Mouse (Mus musculus): Measurements from ENCODE around the gene Bpifa1. TPM values are rescaled to one million over a fixed set of nuclear protein-coding genes. Genes with fewer than 3 reads are reported as not detected.
"Not testable (repeated sequence)": the region's sequence is repeated elsewhere in the genome, so short reads cannot be mapped to it uniquely, and the experiment has no call there.

The Bpifa1 gene
- polyA plus RNA-seq, 1 experiment from 2014 or later: not detected

DNA sequence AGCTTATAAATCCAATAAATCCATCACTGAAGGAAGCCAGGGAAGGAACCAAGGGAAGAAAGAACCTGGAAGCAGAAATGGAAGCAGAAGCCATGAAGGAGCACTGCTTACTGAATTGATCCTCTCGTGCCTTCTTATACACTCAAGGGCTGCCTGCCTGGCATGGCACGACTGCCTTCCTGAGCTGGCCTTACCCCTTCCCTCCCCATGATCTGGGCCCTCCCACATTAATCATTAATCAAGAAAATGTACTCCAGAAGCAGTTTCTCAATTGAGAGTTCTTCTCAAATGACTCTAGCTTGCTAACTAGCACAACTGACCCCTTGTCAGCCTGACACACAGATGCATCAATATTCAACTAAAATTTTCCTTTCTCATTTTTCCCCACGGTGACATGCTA lies 26.5 kb downstream of the Bpifa1 start:
- Histone ChIP-seq H3K4me1 (ENCODE audit: control insufficient read depth, insufficient read depth, low read length) (no peaks in the 10 kb centered on the region), H3K27me3 (ENCODE audit: control insufficient read depth, insufficient read depth, low read length) (no peaks in the 10 kb centered on the region), H3K36me3 (ENCODE audit: control insufficient read depth, insufficient read depth, low read length) (no peaks in the 10 kb centered on the region), H3K27ac (replicated peaks; ENCODE audit: low read depth, low read length) (no peak overlapping the region), H3K4me3 (replicated peaks; ENCODE audit: low read depth, low read length) (no peak overlapping the region), H3K4me2 (ENCODE audit: low read length) (no peak overlapping the region), H3K9ac (replicated peaks; ENCODE audit: low read length) (no peak overlapping the region), H3K9me3 (ENCODE audit: control insufficient read depth, low read length) (no peaks in the 10 kb centered on the region)
- ATAC-seq (ENCODE audit: low FRiP score, low TSS enrichment) (no peak), DNase-seq (no peak)
- WGBS: 74% methylated on average over 3 of the region's 3 CpGs

- H3K4me3 ChIP-seq (replicated peaks; ENCODE audit: low read depth, low read length): no peak overlapping the region
- no peaks in the 10 kb centered on the region for H3K9me3 ChIP-seq (ENCODE audit: control insufficient read depth, low read length)
- no peak for ATAC-seq (ENCODE audit: low FRiP score, low TSS enrichment)
These were observed 28.9 kb downstream of the Bpifa1 start for GRCm38 (mm10) chr2:154171621-154172020.

DNA sequence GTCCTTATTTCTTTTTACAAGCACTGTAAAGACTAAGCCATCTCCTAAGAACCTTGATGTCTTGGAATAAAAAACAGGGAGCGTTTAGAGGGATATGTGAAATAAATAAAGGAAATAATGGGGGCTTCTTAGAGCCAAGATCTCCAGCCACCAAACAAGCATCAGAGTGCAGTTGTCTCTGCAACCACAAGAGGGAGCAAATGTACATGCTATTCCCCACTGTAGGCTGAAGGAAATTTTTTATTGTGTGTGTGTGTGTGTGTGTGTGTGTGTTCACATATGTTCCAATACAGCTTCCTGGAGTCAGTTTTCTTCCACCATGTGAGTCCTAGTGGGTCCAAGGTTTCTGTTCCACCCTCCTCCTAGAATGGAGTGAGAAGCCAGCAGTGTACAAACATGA lies 30.6 kb downstream of the Bpifa1 start:
- ATAC-seq (ENCODE audit: low FRiP score, low TSS enrichment) (no peak), DNase-seq (peak; percentile 70)
- WGBS: 49% methylated on average over 1 of the region's 1 CpGs
- Histone ChIP-seq H3K27me3 (ENCODE audit: control insufficient read depth, insufficient read depth, low read length) (no peaks in the 10 kb centered on the region), H3K9me3 (ENCODE audit: control insufficient read depth, low read length) (no peaks in the 10 kb centered on the region), H3K36me3 (ENCODE audit: control insufficient read depth, insufficient read depth, low read length) (no peaks in the 10 kb centered on the region), H3K4me3 (replicated peaks; ENCODE audit: low read depth, low read length) (no peak overlapping the region), H3K9ac (replicated peaks; ENCODE audit: low read length) (no peak overlapping the region), H3K4me1 (ENCODE audit: control insufficient read depth, insufficient read depth, low read length) (no peaks in the 10 kb centered on the region), H3K4me2 (ENCODE audit: low read length) (no peak overlapping the region), H3K27ac (replicated peaks; ENCODE audit: low read depth, low read length) (no peak overlapping the region)

More at GRCm38 (mm10) chr2:154171621-154172020, 28.9 kb downstream of the Bpifa1 start:
- Histone ChIP-seq H3K36me3 (ENCODE audit: control insufficient read depth, insufficient read depth, low read length) (no peaks in the 10 kb centered on the region), H3K27me3 (ENCODE audit: control insufficient read depth, insufficient read depth, low read length) (no peaks in the 10 kb centered on the region), H3K9ac (replicated peaks; ENCODE audit: low read length) (no peak overlapping the region), H3K4me1 (ENCODE audit: control insufficient read depth, insufficient read depth, low read length) (no peaks in the 10 kb centered on the region), H3K4me2 (ENCODE audit: low read length) (no peak overlapping the region), H3K27ac (replicated peaks; ENCODE audit: low read depth, low read length) (no peak overlapping the region)
- DNase-seq: no peak
- 77% methylated on average over 6 of the region's 6 CpGs for WGBS

DNA sequence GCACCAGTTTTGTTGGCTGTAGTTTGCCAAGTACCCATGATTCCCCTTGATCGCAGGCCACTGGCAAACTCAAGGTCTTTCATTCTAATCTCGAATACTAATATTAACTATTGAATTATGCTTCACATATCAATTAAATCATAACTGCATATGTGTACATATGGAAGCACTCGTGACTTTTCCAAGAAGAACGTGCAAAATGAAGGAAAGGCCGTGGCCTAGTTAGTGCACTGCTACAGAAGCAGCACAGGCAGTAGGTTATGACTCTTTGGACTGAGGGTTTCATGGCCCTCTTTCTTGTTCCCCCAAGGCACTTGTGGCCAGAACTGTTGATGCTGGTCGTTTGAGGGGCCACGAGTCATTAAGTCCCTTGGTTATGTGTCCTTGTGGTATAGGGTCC lies 39.2 kb downstream of the Bpifa1 start:
- H3K4me2 ChIP-seq (ENCODE audit: low read length); H3K4me1 ChIP-seq (ENCODE audit: control insufficient read depth, insufficient read depth, low read length); ATAC-seq (ENCODE audit: low FRiP score, low TSS enrichment); H3K9ac ChIP-seq (replicated peaks; ENCODE audit: low read length); DNase-seq; H3K4me3 ChIP-seq (replicated peaks; ENCODE audit: low read depth, low read length); H3K9me3 ChIP-seq (ENCODE audit: control insufficient read depth, low read length); H3K27ac ChIP-seq (replicated peaks; ENCODE audit: low read depth, low read length); H3K27me3 ChIP-seq (ENCODE audit: control insufficient read depth, insufficient read depth, low read length); H3K36me3 ChIP-seq (ENCODE audit: control insufficient read depth, insufficient read depth, low read length): not testable (repeated sequence)
- 89% methylated on average over 7 of the region's 7 CpGs for WGBS

- H3K27me3 ChIP-seq (ENCODE audit: control insufficient read depth, insufficient read depth, low read length); H3K27ac ChIP-seq (replicated peaks; ENCODE audit: low read depth, low read length); DNase-seq; H3K4me3 ChIP-seq (replicated peaks; ENCODE audit: low read depth, low read length); H3K4me1 ChIP-seq (ENCODE audit: control insufficient read depth, insufficient read depth, low read length); H3K4me2 ChIP-seq (ENCODE audit: low read length); H3K9ac ChIP-seq (replicated peaks; ENCODE audit: low read length); H3K36me3 ChIP-seq (ENCODE audit: control insufficient read depth, insufficient read depth, low read length); H3K9me3 ChIP-seq (ENCODE audit: control insufficient read depth, low read length); ATAC-seq (ENCODE audit: low FRiP score, low TSS enrichment): not testable (repeated sequence)
- WGBS: 84% methylated on average over 4 of the region's 4 CpGs
These were observed 40.4 kb downstream of the Bpifa1 start for GRCm38 (mm10) chr2:154183061-154183460.

- H3K4me3 ChIP-seq (replicated peaks; ENCODE audit: low read depth, low read length): no peak overlapping the region
- H3K9me3 ChIP-seq (ENCODE audit: control insufficient read depth, low read length): no peaks in the 10 kb centered on the region
- no peak overlapping the region for H3K27ac ChIP-seq (replicated peaks; ENCODE audit: low read depth, low read length)
- H3K36me3 ChIP-seq (ENCODE audit: control insufficient read depth, insufficient read depth, low read length): no peaks in the 10 kb centered on the region
- H3K4me1 ChIP-seq (ENCODE audit: control insufficient read depth, insufficient read depth, low read length): no peaks in the 10 kb centered on the region
- no peak for ATAC-seq (ENCODE audit: low FRiP score, low TSS enrichment)
- H3K9ac ChIP-seq (replicated peaks; ENCODE audit: low read length): no peak overlapping the region
- WGBS: 93% methylated on average over 6 of the region's 6 CpGs
- DNase-seq: no peak
- H3K4me2 ChIP-seq (ENCODE audit: low read length): no peak overlapping the region
- H3K27me3 ChIP-seq (ENCODE audit: control insufficient read depth, insufficient read depth, low read length): no peaks in the 10 kb centered on the region
These were observed 42.6 kb downstream of the Bpifa1 start for GRCm38 (mm10) chr2:154185319-154185718.

GRCm38 (mm10) chr2:154185748-154186147 lies 43.1 kb downstream of the Bpifa1 start:
- no peak overlapping the region for H3K27ac ChIP-seq (replicated peaks; ENCODE audit: low read depth, low read length)
- no peak overlapping the region for H3K9ac ChIP-seq (replicated peaks; ENCODE audit: low read length)
- H3K36me3 ChIP-seq (ENCODE audit: control insufficient read depth, insufficient read depth, low read length): no peaks in the 10 kb centered on the region
- WGBS: 90% methylated on average over 3 of the region's 3 CpGs
- H3K4me3 ChIP-seq (replicated peaks; ENCODE audit: low read depth, low read length): no peak overlapping the region
- ATAC-seq (ENCODE audit: low FRiP score, low TSS enrichment) (no peak), DNase-seq (no peak)
- H3K4me2 ChIP-seq (ENCODE audit: low read length): no peak overlapping the region
- H3K4me1 ChIP-seq (ENCODE audit: control insufficient read depth, insufficient read depth, low read length): no peaks in the 10 kb centered on the region
- no peaks in the 10 kb centered on the region for H3K27me3 ChIP-seq (ENCODE audit: control insufficient read depth, insufficient read depth, low read length)
- no peaks in the 10 kb centered on the region for H3K9me3 ChIP-seq (ENCODE audit: control insufficient read depth, low read length)

DNA sequence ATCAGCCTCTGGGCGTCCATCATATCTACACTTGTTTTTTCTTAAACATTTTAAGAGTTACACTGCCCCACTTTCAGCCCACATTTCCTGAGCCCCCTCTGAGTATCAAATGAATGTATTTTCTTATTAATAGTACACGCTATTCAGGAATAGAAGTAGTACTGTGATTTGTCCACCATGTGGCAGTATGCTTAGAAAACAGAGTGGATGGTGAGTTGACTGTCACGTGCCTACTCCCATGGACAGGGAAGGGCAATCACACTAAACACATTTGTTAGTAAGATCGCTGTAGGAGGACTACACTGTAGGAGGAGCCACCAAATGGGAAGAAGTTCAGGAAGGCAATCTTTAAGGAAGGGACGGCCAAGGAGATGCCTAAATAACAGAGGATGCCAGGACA lies 44.8 kb downstream of the Bpifa1 start:
- Histone ChIP-seq H3K4me3 (replicated peaks; ENCODE audit: low read depth, low read length) (no peak overlapping the region), H3K36me3 (ENCODE audit: control insufficient read depth, insufficient read depth, low read length) (no peaks in the 10 kb centered on the region), H3K27me3 (ENCODE audit: control insufficient read depth, insufficient read depth, low read length) (no peaks in the 10 kb centered on the region), H3K4me1 (ENCODE audit: control insufficient read depth, insufficient read depth, low read length) (no peaks in the 10 kb centered on the region), H3K9me3 (ENCODE audit: control insufficient read depth, low read length) (no peaks in the 10 kb centered on the region), H3K4me2 (ENCODE audit: low read length) (no peak overlapping the region), H3K9ac (replicated peaks; ENCODE audit: low read length) (no peak overlapping the region), H3K27ac (replicated peaks; ENCODE audit: low read depth, low read length) (no peak overlapping the region)
- DNase-seq: no peak
- no peak for ATAC-seq (ENCODE audit: low FRiP score, low TSS enrichment)
- 48% methylated on average over 5 of the region's 5 CpGs for WGBS

DNA sequence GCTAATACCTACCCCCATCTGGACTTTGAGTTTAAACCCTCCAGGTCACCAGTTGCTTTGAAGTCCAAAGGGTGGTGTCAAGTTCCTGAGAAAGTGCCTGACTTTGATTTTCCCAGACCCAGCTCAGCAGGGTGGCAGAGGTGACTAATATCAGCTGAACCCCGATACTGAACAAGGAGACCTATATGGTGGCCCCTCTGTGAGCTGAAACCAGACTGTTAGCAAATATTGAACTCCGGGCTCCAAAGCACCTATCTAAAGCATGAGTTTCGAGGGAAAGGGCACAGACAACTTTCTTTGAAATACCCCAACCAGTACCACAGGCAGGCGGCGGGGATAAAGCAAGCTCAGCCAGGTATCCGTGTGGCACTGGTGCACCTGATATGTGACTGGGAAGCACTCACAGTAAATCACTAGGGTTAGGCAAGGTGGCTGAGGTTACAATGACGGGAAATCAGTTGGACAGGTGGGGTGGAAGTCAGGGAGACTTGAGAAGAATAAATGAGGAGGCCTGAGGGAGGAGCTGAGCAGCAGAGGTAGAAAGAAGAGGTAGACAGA lies 47.3 kb downstream of the Bpifa1 start:
- H3K27me3 ChIP-seq (ENCODE audit: control insufficient read depth, insufficient read depth, low read length): no peaks in the 10 kb centered on the region
- no peaks in the 10 kb centered on the region for H3K36me3 ChIP-seq (ENCODE audit: control insufficient read depth, insufficient read depth, low read length)
- H3K4me2 ChIP-seq (ENCODE audit: low read length): no peak overlapping the region
- 88% methylated on average over 7 of the region's 7 CpGs for WGBS
- no peaks in the 10 kb centered on the region for H3K9me3 ChIP-seq (ENCODE audit: control insufficient read depth, low read length)
- no peak for ATAC-seq (ENCODE audit: low FRiP score, low TSS enrichment)
- no peak for DNase-seq
- no peak overlapping the region for H3K4me3 ChIP-seq (replicated peaks; ENCODE audit: low read depth, low read length)
- no peak overlapping the region for H3K27ac ChIP-seq (replicated peaks; ENCODE audit: low read depth, low read length)
- H3K9ac ChIP-seq (replicated peaks; ENCODE audit: low read length): no peak overlapping the region
- no peaks in the 10 kb centered on the region for H3K4me1 ChIP-seq (ENCODE audit: control insufficient read depth, insufficient read depth, low read length)

Data from midbrain, embryonic 14.5 days (tissue).